Mouse (Mus musculus): ENCODE results near the gene Tm4sf19.
A peak's percentile ranks its signal among the peaks of the same experiment; 100 is the strongest.

Gene Tm4sf19

GRCm38 (mm10) chr16:32400267-32400666, at the start of gene Tm4sf19:
Gene Tm4sf19, plus strand, starts transcription at chr16:32400506.
- no peak for DNase-seq (ENCODE audit: low spot score in 2 of 2)

- no peak for DNase-seq (ENCODE audit: low spot score in 2 of 2)
These were observed 49.5 kb upstream of the Tm4sf19 start for GRCm38 (mm10) chr16:32350776-32351175.

DNA sequence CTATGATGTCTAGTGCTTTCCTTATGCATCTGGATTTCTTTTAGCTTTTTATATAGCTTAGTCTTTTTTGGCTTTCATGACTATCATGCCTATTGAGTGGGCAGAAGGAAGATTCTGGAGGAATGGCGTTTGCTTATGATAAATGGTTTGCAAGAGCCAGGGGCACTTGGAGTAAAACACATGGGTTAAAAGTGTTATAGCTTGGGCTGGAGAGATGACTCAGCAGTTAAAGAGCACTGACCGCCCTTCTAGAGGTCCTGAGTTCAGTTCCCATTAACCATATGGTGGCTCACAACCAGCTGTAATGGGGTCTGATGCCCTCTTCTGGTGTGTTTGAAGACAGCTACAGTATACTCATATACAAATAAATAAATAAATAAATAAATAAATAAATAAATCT, 36.8 kb upstream of the Tm4sf19 start:
- no peak for DNase-seq (ENCODE audit: low spot score in 2 of 2)

DNA sequence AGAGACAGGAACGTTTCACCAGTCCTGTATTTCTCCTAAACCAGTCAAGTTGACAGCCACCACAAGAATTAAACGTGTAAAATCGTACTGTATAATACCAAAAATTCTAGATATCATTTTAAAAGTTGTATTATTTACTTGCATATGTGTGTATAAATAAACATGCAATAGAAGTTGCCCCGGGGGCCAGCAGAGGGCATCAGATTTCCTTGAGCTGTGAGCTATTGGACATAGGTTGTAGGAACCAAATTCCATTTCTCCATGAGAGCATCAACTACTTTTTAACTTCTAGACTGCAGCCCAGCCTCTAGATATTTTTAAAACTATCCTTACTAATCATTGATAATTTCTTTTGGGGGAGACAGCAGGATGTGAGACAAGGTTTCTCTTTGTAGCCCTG, 29.0 kb upstream of the Tm4sf19 start:
- DNase-seq (ENCODE audit: low spot score in 2 of 2) = peak in 1 of 2 experiments; percentile 28

DNA sequence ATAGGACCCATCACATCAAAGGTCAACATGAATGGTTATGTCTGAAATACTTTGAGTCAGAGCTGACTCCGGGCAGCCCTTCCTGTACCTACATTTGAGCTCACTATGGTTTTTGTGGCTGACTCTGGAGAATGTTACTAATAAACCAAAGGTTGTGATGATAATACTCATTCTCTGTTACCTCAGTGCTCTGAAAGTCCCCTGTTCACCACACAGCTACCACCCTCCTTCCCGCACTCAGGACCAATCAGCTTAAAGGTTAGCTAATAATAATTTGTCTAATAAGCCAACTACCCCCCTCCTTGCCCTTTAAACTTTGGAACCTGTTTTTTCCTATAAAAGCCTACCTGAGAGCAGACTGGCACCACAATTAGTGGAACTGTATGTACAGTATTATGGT, 20.7 kb upstream of the Tm4sf19 start:
- DNase-seq (ENCODE audit: low spot score in 2 of 2) = no peak

- no peak for DNase-seq (ENCODE audit: low spot score in 2 of 2)
These were observed 17.4 kb upstream of the Tm4sf19 start for GRCm38 (mm10) chr16:32382901-32383300.

GRCm38 (mm10) chr16:32384885-32385284, 15.4 kb upstream of the Tm4sf19 start:
- DNase-seq (ENCODE audit: low spot score in 2 of 2) = no peak

- DNase-seq (ENCODE audit: low spot score in 2 of 2) = no peak
These were observed 13.5 kb upstream of the Tm4sf19 start for GRCm38 (mm10) chr16:32386826-32387225.

GRCm38 (mm10) chr16:32389049-32389448, 11.3 kb upstream of the Tm4sf19 start:
- no peak for DNase-seq (ENCODE audit: low spot score in 2 of 2)

GRCm38 (mm10) chr16:32389841-32390240, 10.5 kb upstream of the Tm4sf19 start:
- DNase-seq (ENCODE audit: low spot score in 2 of 2) = no peak

DNA sequence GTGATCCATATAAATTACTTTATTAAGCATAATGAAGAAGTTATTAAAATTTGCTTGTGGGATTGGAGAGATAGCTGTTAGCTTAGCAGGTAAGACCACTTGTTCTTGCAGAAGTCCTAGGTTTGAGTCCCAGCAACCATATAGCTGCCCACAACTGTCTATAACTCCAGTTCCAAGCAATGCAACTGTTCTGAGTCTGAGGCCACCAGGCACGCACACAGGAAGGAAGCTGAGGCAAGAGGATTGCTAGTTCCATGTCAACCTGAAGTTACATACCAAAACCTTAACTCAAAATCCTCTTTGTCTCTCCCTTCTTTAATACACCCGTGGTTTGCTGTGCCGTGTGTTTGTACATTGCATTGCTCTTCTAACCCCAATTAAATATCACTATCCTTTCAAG, 9.4 kb upstream of the Tm4sf19 start:
- no peak for DNase-seq (ENCODE audit: low spot score in 2 of 2)

GRCm38 (mm10) chr16:32395679-32396540, 4.4 kb upstream of the Tm4sf19 start:
- no peak for DNase-seq (ENCODE audit: low spot score in 2 of 2)

- DNase-seq (ENCODE audit: low spot score in 2 of 2) = no peak
These were observed 3.8 kb upstream of the Tm4sf19 start for GRCm38 (mm10) chr16:32396541-32396835.

DNA sequence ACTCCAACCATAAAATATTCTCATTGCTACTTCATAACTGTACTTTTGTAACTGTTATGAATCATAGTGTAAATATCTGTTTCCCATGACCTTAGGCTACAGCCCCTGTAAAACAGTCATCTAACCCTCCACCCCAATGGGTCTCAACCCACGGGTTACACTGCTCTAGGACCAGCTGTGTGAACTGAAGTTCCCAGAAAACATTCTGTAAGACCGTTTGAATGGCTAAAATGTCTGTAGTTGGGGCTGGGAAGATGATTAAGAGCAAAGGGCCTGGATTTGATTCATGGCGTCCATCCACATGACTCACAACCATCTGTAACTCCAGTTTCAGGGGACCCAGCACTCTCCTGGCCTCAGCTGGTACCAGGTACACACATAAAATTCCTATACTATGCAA, 2.1 kb upstream of the Tm4sf19 start:
- DNase-seq (ENCODE audit: low spot score in 2 of 2) = no peak

DNA sequence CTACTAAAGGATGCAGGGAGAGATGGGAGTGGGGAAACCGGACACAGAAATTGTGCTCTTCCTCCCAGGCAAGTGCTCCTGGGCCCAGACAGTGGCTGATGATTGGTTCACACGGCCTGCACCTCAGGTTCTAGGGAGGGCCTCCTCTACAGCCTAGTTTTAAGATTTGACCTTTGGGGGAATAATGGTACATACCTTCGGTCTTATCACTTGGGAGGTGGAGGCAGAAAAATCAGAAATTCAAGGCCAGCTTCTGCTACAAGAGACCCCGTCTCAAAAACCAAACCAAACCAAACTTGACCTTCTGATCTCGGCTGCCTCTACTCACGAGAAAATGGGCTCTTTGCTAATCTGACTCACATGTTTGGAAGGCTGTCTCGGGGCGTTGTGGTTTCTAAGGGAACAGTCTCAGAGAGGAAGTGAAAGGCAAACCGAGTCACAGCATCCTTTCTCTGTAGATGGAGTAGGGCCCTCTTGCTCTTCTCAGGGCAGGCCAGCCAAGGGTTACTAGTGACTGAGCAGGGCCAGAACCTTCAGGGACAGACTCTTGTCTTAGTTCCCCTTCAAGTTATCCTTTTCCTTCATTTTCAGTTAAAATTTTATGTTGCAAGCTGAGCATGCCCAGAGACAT, 1.1 kb downstream of the Tm4sf19 start:
- DNase-seq (ENCODE audit: low spot score in 2 of 2) = peak in 1 of 2 experiments; percentile 56

DNA sequence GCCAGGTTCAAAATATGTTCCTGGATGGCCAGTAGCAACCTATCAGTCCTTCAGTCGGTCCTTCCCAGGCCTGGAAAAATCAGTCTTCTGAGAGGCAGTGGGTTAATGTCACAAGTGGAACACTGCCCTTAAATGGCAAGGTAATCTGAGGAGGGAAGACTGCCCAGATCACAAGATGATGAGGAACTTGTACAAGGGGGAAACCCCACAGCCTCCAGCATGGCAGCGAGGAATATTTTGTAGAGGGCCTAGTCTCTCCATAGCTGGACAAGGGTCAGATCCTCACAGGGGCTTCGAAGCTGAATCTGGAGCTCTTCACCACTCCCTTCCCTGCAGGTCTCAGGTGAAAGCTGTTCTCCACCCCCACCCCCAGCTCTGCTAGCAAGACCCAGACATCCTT, 2.5 kb downstream of the Tm4sf19 start:
- no peak for DNase-seq (ENCODE audit: low spot score in 2 of 2)

- DNase-seq (ENCODE audit: low spot score in 2 of 2) = no peak
These were observed 5.4 kb downstream of the Tm4sf19 start for GRCm38 (mm10) chr16:32405716-32406115.

DNA sequence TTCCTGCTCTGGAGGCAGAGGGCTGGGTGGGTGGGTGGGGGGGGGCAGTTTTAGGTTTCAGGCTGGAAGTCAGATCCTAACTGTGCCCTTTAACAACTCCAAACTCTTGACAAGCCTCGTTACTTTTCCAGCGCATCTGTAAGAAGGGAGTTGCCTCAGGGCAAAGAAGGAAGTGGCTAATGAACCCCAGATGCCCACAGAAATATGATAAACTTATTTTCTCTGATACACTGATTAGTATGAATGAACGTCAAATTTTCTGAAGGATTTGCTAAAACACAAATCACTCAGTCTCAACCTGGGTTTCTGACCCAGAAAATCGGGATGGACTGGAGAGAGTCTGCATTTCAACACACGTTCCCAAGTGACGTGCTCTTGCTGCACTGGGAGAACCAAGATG, 6.4 kb downstream of the Tm4sf19 start:
- DNase-seq (ENCODE audit: low spot score in 2 of 2) = no peak

GRCm38 (mm10) chr16:32407730-32408129, 7.4 kb downstream of the Tm4sf19 start:
- DNase-seq (ENCODE audit: low spot score in 2 of 2) = no peak

- no peak for DNase-seq (ENCODE audit: low spot score in 2 of 2)
These were observed 17.2 kb downstream of the Tm4sf19 start for GRCm38 (mm10) chr16:32417457-32417856.

DNA sequence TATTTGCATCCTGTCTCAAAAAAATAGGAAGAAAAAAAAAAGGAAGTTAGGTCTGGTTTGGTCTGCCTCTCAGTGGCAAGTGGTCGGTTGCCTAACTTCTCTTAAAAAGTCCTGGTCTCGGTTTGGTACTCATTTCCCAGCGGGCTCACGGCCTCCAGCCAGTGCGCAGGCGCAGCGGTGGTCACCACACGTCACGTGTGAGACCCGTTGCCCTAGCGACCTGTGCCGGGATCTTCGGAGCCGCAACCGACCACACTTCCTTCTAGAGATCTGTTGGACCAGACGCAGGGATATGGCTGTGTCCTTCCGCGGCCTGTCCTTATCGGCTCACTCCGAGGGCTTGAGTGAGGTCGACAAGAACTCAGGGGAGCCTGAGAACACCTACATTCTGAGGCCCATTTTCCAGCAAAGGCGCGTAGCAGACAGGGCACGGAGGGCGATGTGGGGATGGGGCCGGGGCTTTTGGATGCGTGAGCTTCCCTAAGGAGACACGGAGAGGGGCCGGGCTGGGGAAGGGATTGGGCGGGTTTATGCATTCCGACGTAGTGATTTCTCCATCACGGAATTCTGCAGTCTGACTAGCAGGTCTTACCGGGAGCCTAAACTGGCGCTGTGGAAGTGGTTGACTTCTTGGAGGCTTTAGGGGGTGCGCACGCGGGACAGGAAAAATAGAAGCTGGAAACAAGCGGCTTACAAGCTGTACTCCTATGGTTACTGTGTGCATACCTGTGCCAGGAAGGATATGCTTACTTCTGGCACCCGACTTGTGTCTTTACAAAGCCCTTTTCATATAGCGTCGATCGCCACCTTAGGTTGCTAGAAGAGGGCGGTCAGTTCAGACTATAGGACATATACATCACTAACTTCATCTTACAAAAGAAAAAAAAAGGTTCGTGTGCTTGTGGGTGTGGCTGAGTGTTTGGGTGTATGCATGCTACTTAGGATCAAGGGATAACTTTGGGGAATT, 19.5 kb downstream of the Tm4sf19 start, which contains the start of gene Tctex1d2:
Tctex1d2 (plus strand) TSS at position 186 of the 967 bp plus-strand sequence.
- DNase-seq (ENCODE audit: low spot score in 2 of 2) = peak; percentile 84 to 90

DNA sequence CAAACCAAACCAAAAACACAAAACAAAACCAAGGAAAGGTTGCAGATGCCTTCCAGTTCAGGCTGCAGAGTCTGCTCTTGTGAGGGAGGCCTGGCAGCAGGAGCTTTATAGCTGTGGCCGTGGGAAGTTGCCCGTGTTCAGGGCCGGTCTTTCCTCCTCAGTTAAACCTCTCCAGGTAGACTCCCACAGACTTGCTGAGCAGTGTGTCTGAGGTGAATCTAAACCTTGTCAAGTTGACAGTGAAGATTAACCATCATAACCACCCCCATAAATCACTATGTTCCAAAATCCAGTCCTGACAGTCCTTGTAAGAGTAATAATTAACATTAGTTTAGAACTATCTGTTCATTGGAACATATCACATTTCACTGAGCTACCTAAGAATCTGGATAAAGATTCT, 27.2 kb downstream of the Tm4sf19 start:
- no peak for DNase-seq (ENCODE audit: low spot score in 2 of 2)

Measured in natural killer cell, adult 2 months (primary cell).